Mouse (Mus musculus): Measurements from ENCODE around the gene Cyp2d22. TPM values are rescaled to one million over a fixed set of nuclear protein-coding genes. Genes with fewer than 3 reads are reported as not detected.

Gene Cyp2d22
- 48.6 and 64.4 TPM in 2 replicates for polyA plus RNA-seq (2012; rRNA removed; ENCODE audit: low replicate concordance)

DNA sequence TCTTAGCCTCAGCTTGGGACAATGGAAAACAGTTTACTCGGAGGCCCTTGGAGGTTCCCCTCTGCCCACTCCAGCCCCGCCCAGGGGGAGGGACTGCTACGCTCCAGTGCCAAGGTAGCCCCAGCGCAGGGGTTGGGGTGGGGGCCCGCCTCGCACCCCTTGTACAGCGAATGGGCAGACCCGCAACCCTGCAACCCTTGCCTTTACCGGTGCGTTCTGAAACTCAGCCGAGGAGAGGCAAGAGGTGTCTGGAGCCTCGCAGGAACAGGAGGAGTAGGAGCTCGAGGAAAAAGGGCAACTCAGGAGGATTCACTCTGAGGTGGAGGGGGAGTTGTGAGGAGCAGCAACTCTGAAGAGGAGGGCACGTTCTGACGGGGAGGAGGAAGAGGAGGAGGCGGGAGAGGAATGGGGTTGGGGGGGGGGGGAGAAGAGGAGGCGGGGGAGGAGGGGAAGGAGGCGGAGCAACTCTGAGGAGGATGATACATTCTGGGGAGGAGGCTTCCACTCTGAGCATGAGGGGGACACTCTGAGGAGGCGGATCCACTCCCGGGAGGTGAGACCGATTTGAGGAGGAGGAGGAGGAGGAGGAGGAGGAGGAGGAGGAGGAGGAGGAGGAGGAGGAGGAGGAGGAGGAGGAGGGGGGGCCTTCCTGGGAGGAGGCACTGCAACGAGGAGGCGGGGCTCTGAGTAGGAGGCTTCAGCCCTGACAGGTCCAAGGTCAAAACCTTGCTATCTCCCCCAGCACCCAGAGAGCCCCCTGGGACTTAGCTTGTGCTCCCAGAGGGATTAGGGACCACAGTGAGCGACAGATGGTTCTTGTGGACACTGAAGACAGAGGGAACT, at the start of gene Cyp2d22:
Gene Cyp2d22, minus strand, starts transcription at position 390 of the 843 bp plus-strand sequence.

DNA sequence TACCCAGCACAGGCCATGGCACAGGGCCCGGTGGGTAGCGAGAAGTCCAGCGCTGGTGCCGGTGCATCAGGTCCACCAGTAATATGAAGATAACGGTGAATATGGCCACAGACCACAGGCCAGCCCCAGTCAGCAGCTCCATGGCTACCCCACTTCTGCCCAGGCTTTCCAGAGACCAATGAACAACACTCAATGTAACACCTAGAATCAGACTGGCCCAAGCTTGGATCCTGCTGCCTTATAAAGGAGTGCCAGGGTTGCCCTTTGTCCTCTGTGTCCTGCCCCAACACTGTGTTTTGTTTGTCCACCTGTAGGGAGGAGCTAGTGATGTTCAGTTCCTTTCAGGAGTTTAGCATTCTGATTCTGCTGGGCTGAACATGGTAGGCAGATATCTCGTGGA, 26.9 kb upstream of the Cyp2d22 start, which contains the start of gene Cyp2d10:
Gene Cyp2d10, minus strand, starts transcription at position 215 of the 400 bp plus-strand sequence.

DNA sequence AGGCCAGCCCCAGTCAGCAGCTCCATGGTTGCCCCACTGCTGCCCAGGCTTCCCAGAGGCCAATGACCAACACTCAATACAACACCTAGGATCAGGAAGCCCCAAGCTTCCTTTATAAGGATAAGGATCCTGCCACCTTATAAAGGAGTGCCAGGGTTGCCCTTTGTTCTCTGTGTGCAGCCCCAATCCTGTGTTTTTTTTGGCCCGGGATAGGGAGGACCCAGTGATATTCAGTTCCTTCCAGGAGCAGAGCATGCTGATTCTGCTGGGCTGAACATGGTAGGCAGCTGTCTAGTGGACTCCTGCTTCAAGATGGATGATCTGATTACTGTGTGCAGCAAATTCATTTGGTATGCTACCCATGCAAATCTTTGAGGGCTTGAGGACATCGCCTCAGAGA, 13.9 kb upstream of the Cyp2d22 start, which contains the start of gene Cyp2d11:
Gene Cyp2d11, minus strand, starts transcription at position 101 of the 400 bp plus-strand sequence.

GRCm38 (mm10) chr15:82354126-82354945, 25.7 kb downstream of the Cyp2d22 start, which contains the start of gene Ndufa6:
Ndufa6 (minus strand) TSS chr15:82354322.

GRCm38 (mm10) chr15:82338593-82339112, 41.4 kb downstream of the Cyp2d22 start, which contains the start of the genes Naga, Pheta2 and Smdt1:
Naga (minus strand) TSS chr15:82338925.
Pheta2 (plus strand) TSS chr15:82338942.
Smdt1 (plus strand) TSS chr15:82338959.

Other genes with a start within 250 kb of the Cyp2d22 start
- 145 and 311 TPM in 2 replicates for gene Srebf2, start 233.1 kb downstream of the Cyp2d22 start, polyA plus RNA-seq (2012; rRNA removed; ENCODE audit: low replicate concordance)
- gene Shisa8, start 167.4 kb downstream of the Cyp2d22 start, polyA plus RNA-seq (2012; rRNA removed; ENCODE audit: low replicate concordance), result 1.4 and 7.0 TPM in 2 replicates
- 23.3 and 82.5 TPM in 2 replicates for gene Tnfrsf13c, start 155.9 kb downstream of the Cyp2d22 start, polyA plus RNA-seq (2012; rRNA removed; ENCODE audit: low replicate concordance)
- gene Cenpm, start 135.5 kb downstream of the Cyp2d22 start, polyA plus RNA-seq (2012; rRNA removed; ENCODE audit: low replicate concordance), result 3.3 and 9.3 TPM in 2 replicates
- 0.16 TPM in 1 of 2 replicates, not detected in the other for gene 1500009C09Rik, start 127.9 kb downstream of the Cyp2d22 start, polyA plus RNA-seq (2012; rRNA removed; ENCODE audit: low replicate concordance)
- 2.9 and 3.2 TPM in 2 replicates for gene Sept3, start 105.4 kb downstream of the Cyp2d22 start, polyA plus RNA-seq (2012; rRNA removed; ENCODE audit: low replicate concordance)
- not detected in 2 replicates for gene Wbp2nl, start 81.3 kb downstream of the Cyp2d22 start, polyA plus RNA-seq (2012; rRNA removed; ENCODE audit: low replicate concordance)
- 160 and 212 TPM in 2 replicates for gene Naga, start 41.3 kb downstream of the Cyp2d22 start, polyA plus RNA-seq (2012; rRNA removed; ENCODE audit: low replicate concordance)
- gene Pheta2, start 41.3 kb downstream of the Cyp2d22 start, polyA plus RNA-seq (2012; rRNA removed; ENCODE audit: low replicate concordance), result 2.2 and 3.2 TPM in 2 replicates
- 158 and 195 TPM in 2 replicates for gene Smdt1, start 41.3 kb downstream of the Cyp2d22 start, polyA plus RNA-seq (2012; rRNA removed; ENCODE audit: low replicate concordance)
- 232 and 241 TPM in 2 replicates for gene Ndufa6, start 25.9 kb downstream of the Cyp2d22 start, polyA plus RNA-seq (2012; rRNA removed; ENCODE audit: low replicate concordance)
- gene Cyp2d11, start 13.8 kb upstream of the Cyp2d22 start, polyA plus RNA-seq (2012; rRNA removed; ENCODE audit: low replicate concordance), result not detected in 2 replicates
- gene Cyp2d10, start 26.9 kb upstream of the Cyp2d22 start, polyA plus RNA-seq (2012; rRNA removed; ENCODE audit: low replicate concordance), result 7.2 TPM in 1 of 2 replicates, not detected in the other
- gene Cyp2d9, start 53.2 kb upstream of the Cyp2d22 start, polyA plus RNA-seq (2012; rRNA removed; ENCODE audit: low replicate concordance), result 10.0 TPM in 1 of 2 replicates, not detected in the other
- gene Cyp2d12, start 174.8 kb upstream of the Cyp2d22 start, polyA plus RNA-seq (2012; rRNA removed; ENCODE audit: low replicate concordance), result not detected in 2 replicates
- gene Cyp2d34, start 240.7 kb upstream of the Cyp2d22 start, polyA plus RNA-seq (2012; rRNA removed; ENCODE audit: low replicate concordance), result not detected in 2 replicates